Mouse (Mus musculus): ENCODE results near the gene Art3. TPM values are rescaled to one million over a fixed set of nuclear protein-coding genes. Genes with fewer than 3 reads are reported as not detected.

Gene Art3
- polyA plus RNA-seq, 1 experiment, result 0.39 TPM

GRCm38 (mm10) chr5:92376795-92377405 lies 45.3 kb downstream of the Art3 start:
- Histone ChIP-seq H3K27me3 (ENCODE audit: control insufficient read depth, insufficient read depth, insufficient read length) (no peaks in the 10 kb centered on the region), H3K4me3 (ENCODE audit: insufficient read depth, poor library complexity, severe bottlenecking) (no peak overlapping the region), H3K79me2 (ENCODE audit: control insufficient read depth, insufficient read depth) (no peaks in the 10 kb centered on the region), H3K79me3 (ENCODE audit: low read depth) (no peaks in the 10 kb centered on the region), H3ac (ENCODE audit: control insufficient read depth, insufficient read length, low read depth) (no peak overlapping the region), H3K36me3 (ENCODE audit: control insufficient read depth, insufficient read depth) (no peaks in the 10 kb centered on the region)
- TF ChIP-seq CEBPB (IDR thresholded peaks at IDR 0.05; ENCODE audit: low read depth) (no peak), USF1 (IDR thresholded peaks at IDR 0.05; ENCODE audit: low read depth) (no peak), MYOD1 (IDR thresholded peaks at IDR 0.05; ENCODE audit: control insufficient read depth, insufficient read length, low read depth) (no peak), CTCF (IDR thresholded peaks at IDR 0.05; ENCODE audit: control insufficient read depth, insufficient read depth, insufficient read length) (no peak)

- no peak for TF ChIP-seq USF1 (IDR thresholded peaks at IDR 0.05; ENCODE audit: low read depth)
- TF ChIP-seq CTCF (IDR thresholded peaks at IDR 0.05; ENCODE audit: control insufficient read depth, insufficient read depth, insufficient read length), result peak; percentile 30
- peak; percentile 68 for TF ChIP-seq MAX (IDR thresholded peaks at IDR 0.05)
- no peaks in the 10 kb centered on the region for H3K36me3 ChIP-seq (ENCODE audit: control insufficient read depth, insufficient read depth)
Observed at GRCm38 (mm10) chr5:92381550-92382348, 50.1 kb downstream of the Art3 start.

GRCm38 (mm10) chr5:92382349-92382679 lies 50.7 kb downstream of the Art3 start:
- no peak overlapping the region for H3K4me3 ChIP-seq (ENCODE audit: insufficient read depth, poor library complexity, severe bottlenecking)
- H3K36me3 ChIP-seq (ENCODE audit: control insufficient read depth, insufficient read depth), result no peaks in the 10 kb centered on the region
- H3K27me3 ChIP-seq (ENCODE audit: control insufficient read depth, insufficient read depth, insufficient read length), result no peaks in the 10 kb centered on the region
- no peaks in the 10 kb centered on the region for H3K79me2 ChIP-seq (ENCODE audit: control insufficient read depth, insufficient read depth)
- H3K79me3 ChIP-seq (ENCODE audit: low read depth), result no peaks in the 10 kb centered on the region
- H3ac ChIP-seq (ENCODE audit: control insufficient read depth, insufficient read length, low read depth), result no peak overlapping the region
- TF ChIP-seq MYOD1 (IDR thresholded peaks at IDR 0.05; ENCODE audit: control insufficient read depth, insufficient read length, low read depth) (no peak), CTCF (IDR thresholded peaks at IDR 0.05; ENCODE audit: control insufficient read depth, insufficient read depth, insufficient read length) (no peak), MAX (IDR thresholded peaks at IDR 0.05) (no peak)

More at GRCm38 (mm10) chr5:92381550-92382348, 50.1 kb downstream of the Art3 start:
- H3ac ChIP-seq (ENCODE audit: control insufficient read depth, insufficient read length, low read depth), result no peak overlapping the region
- H3K79me2 ChIP-seq (ENCODE audit: control insufficient read depth, insufficient read depth), result no peaks in the 10 kb centered on the region
- H3K4me3 ChIP-seq (ENCODE audit: insufficient read depth, poor library complexity, severe bottlenecking), result no peak overlapping the region
- no peaks in the 10 kb centered on the region for H3K27me3 ChIP-seq (ENCODE audit: control insufficient read depth, insufficient read depth, insufficient read length)
- H3K79me3 ChIP-seq (ENCODE audit: low read depth), result no peaks in the 10 kb centered on the region

- Histone ChIP-seq H3K79me2 (ENCODE audit: control insufficient read depth, insufficient read depth) (no peaks in the 10 kb centered on the region), H3K4me3 (ENCODE audit: insufficient read depth, poor library complexity, severe bottlenecking) (no peak overlapping the region), H3K79me3 (ENCODE audit: low read depth) (no peaks in the 10 kb centered on the region), H3ac (ENCODE audit: control insufficient read depth, insufficient read length, low read depth) (no peak overlapping the region), H3K36me3 (ENCODE audit: control insufficient read depth, insufficient read depth) (no peaks in the 10 kb centered on the region), H3K27me3 (ENCODE audit: control insufficient read depth, insufficient read depth, insufficient read length) (no peaks in the 10 kb centered on the region)
- TF ChIP-seq USF1 (IDR thresholded peaks at IDR 0.05; ENCODE audit: low read depth), result no peak
- TF ChIP-seq MAX (IDR thresholded peaks at IDR 0.05), result no peak
- no peak for TF ChIP-seq CTCF (IDR thresholded peaks at IDR 0.05; ENCODE audit: control insufficient read depth, insufficient read depth, insufficient read length)
- no peak for TF ChIP-seq MYOD1 (IDR thresholded peaks at IDR 0.05; ENCODE audit: control insufficient read depth, insufficient read length, low read depth)
- TF ChIP-seq FOSL1 (IDR thresholded peaks at IDR 0.05; ENCODE audit: insufficient read depth, low read length, poor library complexity, severe bottlenecking), result no peak
- TF ChIP-seq MYOG (IDR thresholded peaks at IDR 0.05; ENCODE audit: control insufficient read depth, extremely low read depth, insufficient read length), result no peak
- no peak for TF ChIP-seq CEBPB (IDR thresholded peaks at IDR 0.05; ENCODE audit: low read depth)
Observed at GRCm38 (mm10) chr5:92383747-92384146, 52.1 kb downstream of the Art3 start.

GRCm38 (mm10) chr5:92384855-92385254 lies 53.2 kb downstream of the Art3 start:
- Histone ChIP-seq H3K27me3 (ENCODE audit: control insufficient read depth, insufficient read depth, insufficient read length) (no peaks in the 10 kb centered on the region), H3ac (ENCODE audit: control insufficient read depth, insufficient read length, low read depth) (no peak overlapping the region), H3K4me3 (ENCODE audit: insufficient read depth, poor library complexity, severe bottlenecking) (no peak overlapping the region), H3K79me3 (ENCODE audit: low read depth) (no peaks in the 10 kb centered on the region), H3K79me2 (ENCODE audit: control insufficient read depth, insufficient read depth) (no peaks in the 10 kb centered on the region), H3K36me3 (ENCODE audit: control insufficient read depth, insufficient read depth) (no peaks in the 10 kb centered on the region)
- TF ChIP-seq MYOD1 (IDR thresholded peaks at IDR 0.05; ENCODE audit: control insufficient read depth, insufficient read length, low read depth) (no peak), CTCF (IDR thresholded peaks at IDR 0.05; ENCODE audit: control insufficient read depth, insufficient read depth, insufficient read length) (peak; percentile 27)

GRCm38 (mm10) chr5:92386102-92386501 lies 54.5 kb downstream of the Art3 start:
- no peaks in the 10 kb centered on the region for H3K27me3 ChIP-seq (ENCODE audit: control insufficient read depth, insufficient read depth, insufficient read length)
- TF ChIP-seq CTCF (IDR thresholded peaks at IDR 0.05; ENCODE audit: control insufficient read depth, insufficient read depth, insufficient read length) (no peak), MYOD1 (IDR thresholded peaks at IDR 0.05; ENCODE audit: control insufficient read depth, insufficient read length, low read depth) (no peak), MYOG (IDR thresholded peaks at IDR 0.05; ENCODE audit: control insufficient read depth, extremely low read depth, insufficient read length) (no peak), CEBPB (IDR thresholded peaks at IDR 0.05; ENCODE audit: low read depth) (no peak), MAX (IDR thresholded peaks at IDR 0.05) (no peak), USF1 (IDR thresholded peaks at IDR 0.05; ENCODE audit: low read depth) (no peak)
- H3K36me3 ChIP-seq (ENCODE audit: control insufficient read depth, insufficient read depth), result no peaks in the 10 kb centered on the region
- H3K4me3 ChIP-seq (ENCODE audit: insufficient read depth, poor library complexity, severe bottlenecking), result no peak overlapping the region
- no peaks in the 10 kb centered on the region for H3K79me3 ChIP-seq (ENCODE audit: low read depth)
- no peaks in the 10 kb centered on the region for H3K79me2 ChIP-seq (ENCODE audit: control insufficient read depth, insufficient read depth)
- H3ac ChIP-seq (ENCODE audit: control insufficient read depth, insufficient read length, low read depth), result no peak overlapping the region

Data from C2C12 (cell line).